Mouse (Mus musculus) stomach, postnatal 0 days (tissue): Measurements from ENCODE around the gene Ank2. TPM values are rescaled to one million over a fixed set of nuclear protein-coding genes. Genes with fewer than 3 reads are reported as not detected.

ENCODE experiments used
- ATAC-seq: fragments of 200-750 bp; cut with Nextera tagmentation; 2 replicates; pipeline ENCODE4 v1.8.0; 2017; ENCODE audit not compliant: low FRiP score, low TSS enrichment
- DNase-seq: peaks from one replicate; pipeline ENCODE4 v3.0.0-alpha.2; 2016; ENCODE audit warnings: low spot score
- H3K27ac ChIP-seq: fragments of 300-500 bp; sonication (generic); replicated peaks from 2 replicates; pipeline ENCODE4 v1.5.1; 2014; ENCODE audit warnings: mild to moderate bottlenecking, control low read depth
- H3K27me3 ChIP-seq: fragments of 300-500 bp; sonication (generic); 2 replicates; pipeline ENCODE4 v1.6.1; 2014; ENCODE audit warnings: low read length; ENCODE audit not compliant: control insufficient read depth, insufficient read depth
- H3K36me3 ChIP-seq: fragments of 300-500 bp; sonication (generic); 2 replicates; pipeline ENCODE4 v1.6.1; 2014; ENCODE audit warnings: low read length, mixed read lengths; ENCODE audit not compliant: control insufficient read depth, insufficient read depth
- H3K4me1 ChIP-seq: fragments of 300-500 bp; sonication (generic); replicated peaks from 2 replicates; pipeline ENCODE4 v1.6.1; 2014; ENCODE audit warnings: antibody characterized with exemption; ENCODE audit not compliant: control insufficient read depth, insufficient read depth
- H3K4me2 ChIP-seq: fragments of 300-500 bp; sonication (generic); replicated peaks from 2 replicates; pipeline ENCODE4 v1.6.1; 2014; ENCODE audit warnings: low read depth, mild to moderate bottlenecking, control low read depth, moderate library complexity
- H3K4me3 ChIP-seq: fragments of 300-500 bp; sonication (generic); 2 replicates; pipeline ENCODE4 v1.5.1; 2014; ENCODE audit warnings: low read depth, low read length, control low read depth
- H3K9ac ChIP-seq: fragments of 300-500 bp; sonication (generic); 2 replicates; pipeline ENCODE4 v1.6.1; 2014; ENCODE audit warnings: mild to moderate bottlenecking, low read length, control low read depth, mixed read lengths
- H3K9me3 ChIP-seq: fragments of 300-500 bp; sonication (generic); 2 replicates; pipeline ENCODE4 v1.6.1; 2016; ENCODE audit warnings: low read length; ENCODE audit not compliant: control insufficient read depth
- CTCF ChIP-seq: IDR thresholded peaks from 2 replicates; pipeline ENCODE4 v1.5.1; 2016; ENCODE audit warnings: antibody characterized with exemption, low read depth, mild to moderate bottlenecking, moderate library complexity
- EP300 ChIP-seq: optimal IDR thresholded peaks from 2 replicates; pipeline ENCODE3; 2016; ENCODE audit warnings: antibody characterized with exemption
- WGBS: fragments of 180-500 bp; shearing (Covaris S2); extraction: QIAGEN DNeasy Blood & Tissue Kit; methylation state at CpG from one replicate; pipeline ENCODE4 v1.1.7; 2014; 5-methylcytosine and 5-hydroxymethylcytosine counted together
- polyA plus RNA-seq: library from polyadenylated mRNA; unstranded; fragments of >200 nt; fragmentation: Nextera tagmentation; extraction: Ambion mirVana; gene quantifications from 2 replicates; pipeline ENCODE4 v1.2.1, GENCODE M21; 2015

The Ank2 gene
- polyA plus RNA-seq, 1 experiment from 2014 or later = 12.3 TPM

GRCm38 (mm10) chr3:127316717-127317116, 182.4 kb downstream of the Ank2 start:
- no peaks in the 10 kb centered on the region for H3K4me1 ChIP-seq
- DNase-seq = no peak
- H3K4me3 ChIP-seq = no peak overlapping the region
- no peaks in the 10 kb centered on the region for H3K36me3 ChIP-seq
- TF ChIP-seq CTCF (no peak), EP300 (no peak)
- 88% methylated on average over 2 of the region's 2 CpGs for WGBS
- H3K27ac ChIP-seq = no peak overlapping the region
- ATAC-seq = no peak
- H3K4me2 ChIP-seq = no peak overlapping the region
- H3K9ac ChIP-seq = no peak overlapping the region
- no peaks in the 10 kb centered on the region for H3K9me3 ChIP-seq
- no peaks in the 10 kb centered on the region for H3K27me3 ChIP-seq

- Histone ChIP-seq H3K9me3 (no peaks in the 10 kb centered on the region), H3K9ac (no peak overlapping the region), H3K4me2 (no peak overlapping the region), H3K27ac (no peak overlapping the region), H3K36me3 (no peaks in the 10 kb centered on the region), H3K4me1 (no peaks in the 10 kb centered on the region), H3K4me3 (no peak overlapping the region), H3K27me3 (no peaks in the 10 kb centered on the region)
- 72% methylated on average over 6 of the region's 6 CpGs for WGBS
- DNase-seq (no peak), ATAC-seq (no peak)
- TF ChIP-seq CTCF (no peak), EP300 (no peak)
These were observed 187.6 kb downstream of the Ank2 start for GRCm38 (mm10) chr3:127311521-127311920.

GRCm38 (mm10) chr3:127310079-127310478, 189.1 kb downstream of the Ank2 start:
- H3K4me3 ChIP-seq = no peak overlapping the region
- TF ChIP-seq EP300 (no peak), CTCF (peak; percentile 50)
- DNase-seq (no peak), ATAC-seq (no peak)
- no peaks in the 10 kb centered on the region for H3K9me3 ChIP-seq
- H3K9ac ChIP-seq = no peak overlapping the region
- H3K4me1 ChIP-seq = no peaks in the 10 kb centered on the region
- H3K27ac ChIP-seq = no peak overlapping the region
- no peaks in the 10 kb centered on the region for H3K36me3 ChIP-seq
- no peaks in the 10 kb centered on the region for H3K27me3 ChIP-seq
- 79% methylated on average over 3 of the region's 3 CpGs for WGBS
- H3K4me2 ChIP-seq = no peak overlapping the region

GRCm38 (mm10) chr3:127303957-127304553, 195.1 kb downstream of the Ank2 start:
- DNase-seq (no peak), ATAC-seq (no peak)
- Histone ChIP-seq H3K9me3 (no peaks in the 10 kb centered on the region), H3K27me3 (no peaks in the 10 kb centered on the region), H3K4me1 (no peaks in the 10 kb centered on the region), H3K4me3 (no peak overlapping the region), H3K36me3 (no peaks in the 10 kb centered on the region), H3K9ac (no peak overlapping the region), H3K4me2 (no peak overlapping the region), H3K27ac (no peak overlapping the region)
- 57% methylated on average over 6 of the region's 6 CpGs for WGBS
- TF ChIP-seq EP300 (no peak), CTCF (no peak)

- TF ChIP-seq EP300 (no peak), CTCF (no peak)
- DNase-seq = no peak
- Histone ChIP-seq H3K4me3 (no peak overlapping the region), H3K27ac (no peak overlapping the region), H3K27me3 (no peaks in the 10 kb centered on the region), H3K4me2 (no peak overlapping the region), H3K9me3 (no peaks in the 10 kb centered on the region), H3K9ac (no peak overlapping the region), H3K4me1 (no peaks in the 10 kb centered on the region), H3K36me3 (no peaks in the 10 kb centered on the region)
- ATAC-seq = no peak
- WGBS = 85% methylated on average over 4 of the region's 4 CpGs
These were observed 196.1 kb downstream of the Ank2 start for GRCm38 (mm10) chr3:127303041-127303440.

- TF ChIP-seq CTCF = no peak
- no peak for TF ChIP-seq EP300
- Histone ChIP-seq H3K4me3 (no peak overlapping the region), H3K4me1 (no peaks in the 10 kb centered on the region), H3K27ac (no peak overlapping the region), H3K4me2 (no peak overlapping the region), H3K36me3 (no peaks in the 10 kb centered on the region), H3K27me3 (no peaks in the 10 kb centered on the region), H3K9ac (no peak overlapping the region), H3K9me3 (no peaks in the 10 kb centered on the region)
- ATAC-seq = no peak
- DNase-seq = no peak
These were observed 198.4 kb downstream of the Ank2 start for GRCm38 (mm10) chr3:127300790-127301189.
